Mouse (Mus musculus) CH12.LX (cell line): ENCODE data around the gene Rgs14. TPM values are rescaled to one million over a fixed set of nuclear protein-coding genes. Genes with fewer than 3 reads are reported as not detected.

Source experiments
- DNase-seq: peaks from one replicate; pipeline ENCODE4 v3.0.0-alpha.2; 2013; ENCODE audit errors: extremely low read depth
- H3K27ac ChIP-seq: 2 replicates; pipeline ENCODE4 v1.5.1; 2012; ENCODE audit warnings: low read depth, mild to moderate bottlenecking, control low read depth, moderate library complexity; ENCODE audit not compliant: insufficient read depth
- H3K27me3 ChIP-seq: replicated peaks from 2 replicates; pipeline ENCODE3; 2012; ENCODE audit warnings: inconsistent platforms
- H3K36me3 ChIP-seq, 2 experiments: replicated peaks in 1 of 2; 2 replicates each; pipeline versions ENCODE3 to v1.6.1; 2012; ENCODE audit warnings: inconsistent platforms in 1 of 2, low read length in 1 of 2, mild to moderate bottlenecking in 1 of 2, mixed read lengths in 1 of 2, moderate library complexity in 1 of 2; ENCODE audit not compliant: control insufficient read depth in 1 of 2, insufficient read depth in 1 of 2
- H3K4me1 ChIP-seq, 2 experiments: 2 replicates each; pipeline ENCODE4 v1.6.1; 2012; ENCODE audit warnings: inconsistent platforms in 1 of 2, moderate library complexity in 1 of 2; ENCODE audit not compliant: insufficient read depth in 2 of 2, control insufficient read depth in 1 of 2
- H3K4me2 ChIP-seq: 2 replicates; pipeline ENCODE4 v1.6.1; 2012; ENCODE audit warnings: low read depth, mild to moderate bottlenecking, control low read depth; ENCODE audit not compliant: poor library complexity, insufficient read depth, severe bottlenecking
- H3K4me3 ChIP-seq, 3 experiments: fragments of 150-350 bp in 1 of 3; sonication (generic) in 1 of 3; replicated peaks in 1 of 3; 2 replicates each; pipeline versions ENCODE3 to v1.5.1; 2011 to 2012; ENCODE audit warnings: low read depth in 2 of 3, low read length in 2 of 3, mild to moderate bottlenecking in 2 of 3, moderate library complexity in 2 of 3, control low read depth in 1 of 3, improper control_type of control experiment in 1 of 3, inconsistent platforms in 1 of 3, mixed read lengths in 1 of 3; ENCODE audit not compliant: poor library complexity in 1 of 3
- H3K79me2 ChIP-seq: replicated peaks from 2 replicates; pipeline ENCODE4 v1.6.1; 2012; ENCODE audit warnings: mild to moderate bottlenecking, moderate library complexity; ENCODE audit not compliant: control insufficient read depth, poor library complexity, insufficient read depth, severe bottlenecking; ENCODE audit errors: extremely low read depth
- H3K9ac ChIP-seq: 2 replicates; pipeline ENCODE4 v1.6.1; 2012; ENCODE audit warnings: low read depth, mild to moderate bottlenecking, control low read depth, moderate library complexity; ENCODE audit not compliant: insufficient read depth
- H3K9me3 ChIP-seq: replicated peaks from 2 replicates; pipeline ENCODE3; 2012; ENCODE audit warnings: low read length, inconsistent platforms, mixed read lengths
- CHD1 ChIP-seq: IDR thresholded peaks from 2 replicates; pipeline ENCODE4 v1.6.1; 2012; ENCODE audit warnings: low read depth, low read length, improper control_type of control experiment, inconsistent platforms
- CHD2 ChIP-seq: IDR thresholded peaks from 2 replicates; pipeline ENCODE4 v1.6.1; 2011; ENCODE audit warnings: low read length, improper control_type of control experiment
- CTCF ChIP-seq, 2 experiments: IDR thresholded peaks in 1 of 2; conservative IDR thresholded peaks in 1 of 2; 2 replicates each; pipeline ENCODE4 v1.5.1; 2011 to 2012; ENCODE audit warnings: low read depth in 2 of 2, low read length in 2 of 2, improper control_type of control experiment in 1 of 2, inconsistent platforms in 1 of 2, mild to moderate bottlenecking in 1 of 2, moderate library complexity in 1 of 2
- ETS1 ChIP-seq: conservative IDR thresholded peaks from 2 replicates; pipeline ENCODE4 v1.6.1; 2012; ENCODE audit warnings: low read depth, mild to moderate bottlenecking, inconsistent platforms, low read length, improper control_type of control experiment, moderate library complexity
- IRF4 ChIP-seq: IDR thresholded peaks from 2 replicates; pipeline ENCODE4 v1.6.1; 2014; ENCODE audit warnings: low read depth, mild to moderate bottlenecking, inconsistent platforms, low read length, improper control_type of control experiment
- JUN ChIP-seq: IDR thresholded peaks from 2 replicates; pipeline ENCODE4 v1.6.1; 2011; ENCODE audit warnings: low read depth, mild to moderate bottlenecking, low read length, improper control_type of control experiment, moderate library complexity; ENCODE audit not compliant: insufficient read depth
- JUND ChIP-seq: conservative IDR thresholded peaks from 2 replicates; pipeline ENCODE4 v1.6.1; 2011; ENCODE audit warnings: low read depth, low read length, improper control_type of control experiment
- MAX ChIP-seq: IDR thresholded peaks from 2 replicates; pipeline ENCODE4 v1.6.1; 2011; ENCODE audit warnings: low read length, improper control_type of control experiment
- MAZ ChIP-seq: IDR thresholded peaks from 2 replicates; pipeline ENCODE4 v1.6.1; 2012; ENCODE audit warnings: low read depth, mild to moderate bottlenecking, inconsistent platforms, low read length, improper control_type of control experiment, moderate library complexity
- MXI1 ChIP-seq: IDR thresholded peaks from 2 replicates; pipeline ENCODE4 v1.6.1; 2011; ENCODE audit warnings: mild to moderate bottlenecking, low read depth, low read length, improper control_type of control experiment
- MYC ChIP-seq: IDR thresholded peaks from 2 replicates; pipeline ENCODE4 v1.6.1; 2011; ENCODE audit warnings: low read depth, mild to moderate bottlenecking, improper control_type of control experiment, low read length
- NRF1 ChIP-seq: IDR thresholded peaks from 2 replicates; pipeline ENCODE4 v1.6.1; 2014; ENCODE audit warnings: low read depth, mild to moderate bottlenecking, inconsistent platforms, low read length, improper control_type of control experiment, moderate library complexity
- POLR2A ChIP-seq: IDR thresholded peaks from 2 replicates; pipeline ENCODE4 v1.6.1; 2011; ENCODE audit warnings: low read depth, mild to moderate bottlenecking, improper control_type of control experiment, low read length
- POLR2AphosphoS2 ChIP-seq: IDR thresholded peaks from 2 replicates; pipeline ENCODE4 v1.6.1; 2011; ENCODE audit warnings: low read depth, low read length, improper control_type of control experiment
- RAD21 ChIP-seq: IDR thresholded peaks from 2 replicates; pipeline ENCODE4 v1.6.1; 2011; ENCODE audit warnings: low read depth, mild to moderate bottlenecking, low read length, improper control_type of control experiment, moderate library complexity
- RCOR1 ChIP-seq: conservative IDR thresholded peaks from 2 replicates; pipeline ENCODE4 v1.6.1; 2012; ENCODE audit warnings: low read depth, mild to moderate bottlenecking, inconsistent platforms, low read length, improper control_type of control experiment
- SMC3 ChIP-seq: IDR thresholded peaks from 2 replicates; pipeline ENCODE4 v1.6.1; 2011; ENCODE audit warnings: low read depth, low read length, improper control_type of control experiment
- TBP ChIP-seq: conservative IDR thresholded peaks from 2 replicates; pipeline ENCODE4 v1.6.1; 2011; ENCODE audit warnings: low read depth, low read length, improper control_type of control experiment
- USF1 ChIP-seq: IDR thresholded peaks from 2 replicates; pipeline ENCODE4 v1.6.1; 2014; ENCODE audit warnings: low read depth, mild to moderate bottlenecking, inconsistent platforms, low read length, improper control_type of control experiment
- ZC3H11A ChIP-seq: IDR thresholded peaks from 2 replicates; pipeline ENCODE4 v1.6.1; 2012; ENCODE audit warnings: low read depth, mild to moderate bottlenecking, inconsistent platforms, low read length, improper control_type of control experiment
- ZKSCAN1 ChIP-seq: IDR thresholded peaks from 2 replicates; pipeline ENCODE4 v1.6.1; 2012; ENCODE audit warnings: low read depth, inconsistent platforms, low read length, improper control_type of control experiment, borderline replicate concordance
- ZMIZ1 ChIP-seq: IDR thresholded peaks from 2 replicates; pipeline ENCODE4 v1.6.1; 2012; ENCODE audit warnings: low read depth, mild to moderate bottlenecking, inconsistent platforms, low read length, improper control_type of control experiment
- ZNF384 ChIP-seq: IDR thresholded peaks from 2 replicates; pipeline ENCODE4 v1.6.1; 2012; ENCODE audit warnings: low read depth, low read length, improper control_type of control experiment, inconsistent platforms
- dilution Hi-C: fragments of 300-500 bp; cut with MboI; formaldehyde crosslinking; loops from 2 replicates; pipeline ENCODE4 v1.14.3; 2020; ENCODE audit warnings: low sequenced_read_pairs; ENCODE audit not compliant: extremely low pct_unique_long_range_greater_than_20kb, extremely low pct_ligation_motif_present
- in situ Hi-C: fragments of 300-500 bp; cut with MboI; formaldehyde crosslinking; loops from 3 replicates; pipeline ENCODE4 v1.14.3; 2019; ENCODE audit warnings: low sequenced_read_pairs, low pct_ligation_motif_present, low pct_unique_long_range_greater_than_20kb, mixed read lengths
- polyA plus RNA-seq: library from polyadenylated mRNA; unstranded; fragments of >175 nt; gene quantifications from 2 replicates; pipeline ENCODE4 v1.2.1, GENCODE M21; 2012; ENCODE audit warnings: low read depth; ENCODE audit not compliant: insufficient read length
- total RNA-seq, 2 experiments: library from RNA; depleted of rRNA; stranded (reverse); fragments of 300-350 nt in 1 of 2; fragments of >200 nt in 1 of 2; gene quantifications; 2 replicates each; pipeline ENCODE4 v1.2.3; 2012 to 2014

Gene Rgs14
- total and polyA plus RNA-seq, 3 experiments, result 6.3 to 8.0 (median 7.6) TPM

DNA sequence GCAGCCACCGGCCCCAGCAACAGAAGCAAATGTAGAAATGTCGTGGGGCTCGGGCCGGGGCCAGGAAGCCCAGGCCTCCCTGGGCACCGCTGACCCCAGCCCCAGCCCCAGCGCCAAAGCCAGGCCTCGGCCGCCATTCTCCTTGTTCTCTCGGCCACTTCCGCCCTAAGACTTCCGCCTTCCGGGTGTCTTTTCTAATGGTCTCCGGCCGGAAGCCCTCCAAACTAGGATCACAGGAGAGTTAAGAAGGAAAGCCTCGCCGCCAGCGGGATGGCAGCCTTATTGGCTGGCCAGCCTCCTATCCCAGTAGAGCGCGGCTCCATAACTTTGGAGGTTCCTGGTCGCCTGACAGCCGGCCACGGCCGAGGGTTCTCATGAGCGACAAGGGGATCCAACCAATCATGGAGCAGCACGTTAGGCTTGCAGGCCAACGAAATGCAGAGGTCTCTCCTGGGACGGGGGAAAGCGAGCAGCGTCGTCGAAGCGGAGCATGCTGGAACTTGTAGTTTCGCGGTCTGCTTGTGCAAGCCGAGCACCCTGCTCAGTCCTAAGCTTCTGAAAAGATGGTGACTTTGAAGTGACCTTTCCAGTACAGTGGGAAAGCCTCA, 7.0 kb upstream of the Rgs14 start, which contains the start of gene Lman2 (continued):
- peak; percentile 85 for TF ChIP-seq CHD2
- 0 out of 2 replicates have a peak, but pooled peaks have one; percentile 19 for TF ChIP-seq MAX
- peak; percentile 30; the same call in 1 of the 2 replicates for TF ChIP-seq MXI1
- no peak for TF ChIP-seq USF1
- TF ChIP-seq POLR2AphosphoS2, result no peak
- TF ChIP-seq MAZ, result no peak
- no peak; the same call in 1 of the 2 replicates for TF ChIP-seq IRF4
- TF ChIP-seq POLR2A, result peak; percentile 81
- TF ChIP-seq JUND, result no peak
- TF ChIP-seq ZNF384, result no peak

DNA sequence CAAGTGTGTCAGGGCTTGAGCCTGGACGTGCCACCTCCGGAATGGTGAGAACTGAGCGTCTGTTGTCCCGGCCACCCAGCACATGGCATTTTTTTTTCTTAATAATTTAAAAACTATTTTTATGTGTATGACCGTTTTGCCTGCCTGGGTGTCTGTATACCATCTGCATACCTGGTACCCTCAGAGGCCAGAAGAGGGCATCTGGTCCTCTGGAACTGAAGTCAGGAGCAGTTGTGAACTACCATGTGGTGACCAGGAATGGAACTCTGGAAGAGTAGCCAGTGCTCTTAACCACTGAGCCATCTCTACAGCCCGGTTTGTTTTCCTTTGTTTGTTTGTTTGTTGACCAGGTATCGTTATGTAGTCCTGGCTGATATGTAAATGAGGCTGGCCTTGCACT, 1.1 kb upstream of the Rgs14 start:
- Histone ChIP-seq H3K4me2 (no peak overlapping the region), H3K9ac (no peak overlapping the region), H3K4me1 (peaks cover 22 to 49% of the 10 kb centered on the region in 2 experiments), H3K27me3 (no peaks in the 10 kb centered on the region), H3K36me3 (no peaks in the 10 kb centered on the region), H3K27ac (no peak overlapping the region), H3K79me2 (no peaks in the 10 kb centered on the region), H3K9me3 (no peaks in the 10 kb centered on the region), H3K4me3 (no peak overlapping the region)
- TF ChIP-seq CTCF (conservative IDR thresholded peaks at IDR 0.05 in 1 of 2, IDR thresholded peaks at IDR 0.05 in 1 of 2; ENCODE audit: low read depth in 2 of 2, low read length in 2 of 2), result peak in 1 of 2 experiments; percentile 59; a peak in 2 of 4 replicates
- no peak for TF ChIP-seq CHD1
- peak; percentile 42 for TF ChIP-seq RAD21
- 0 out of 2 replicates have a peak, but pooled peaks have one; percentile 30 for TF ChIP-seq MYC
- peak; percentile 36 for TF ChIP-seq SMC3
- DNase-seq, result no peak
- dilution Hi-C loops, result no loop called here
- in situ Hi-C loops, result no loop called here

DNA sequence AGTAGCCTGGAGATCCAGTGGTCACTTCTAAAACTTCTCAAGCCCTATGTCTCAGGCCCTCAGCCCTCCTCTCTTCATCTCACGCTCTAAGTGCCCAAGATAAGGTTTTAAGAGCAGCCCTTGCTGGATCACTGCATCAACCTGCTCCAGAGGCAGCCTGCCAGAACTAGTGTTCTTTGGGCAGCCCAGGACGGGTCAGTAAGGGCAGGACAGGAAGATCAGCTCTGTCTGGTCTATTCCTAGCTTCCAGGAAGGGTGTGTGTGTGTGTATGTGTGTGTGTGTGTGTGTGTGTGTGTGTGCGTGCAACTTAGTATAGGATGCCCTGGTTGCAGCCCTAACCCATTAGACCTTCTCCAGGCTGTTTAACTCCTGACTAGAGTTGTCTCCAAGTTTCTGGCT, 702 bp downstream of the Rgs14 start:
- H3K79me2 ChIP-seq, result no peaks in the 10 kb centered on the region
- H3K9me3 ChIP-seq, result no peaks in the 10 kb centered on the region
- peak overlapping the region; percentile 55 to 65 (median 62) for H3K4me3 ChIP-seq
- peak overlapping the region; percentile 37 for H3K9ac ChIP-seq
- in situ Hi-C loops, result no loop called here
- no peak for TF ChIP-seq ETS1
- no peak for TF ChIP-seq JUN
- TF ChIP-seq ZMIZ1, result no peak
- no peak for TF ChIP-seq ZC3H11A
- no peak for TF ChIP-seq TBP
- TF ChIP-seq ZKSCAN1, result no peak
- TF ChIP-seq RCOR1, result no peak
- no peak for TF ChIP-seq CHD2
- TF ChIP-seq NRF1, result no peak
- no peak for TF ChIP-seq MYC
- TF ChIP-seq, all 38 proteins: peak for 0
- dilution Hi-C loops, result no loop called here
- DNase-seq, result no peak
- Histone ChIP-seq H3K4me2 (peak overlapping the region; percentile 48), H3K27ac (no peak overlapping the region), H3K27me3 (no peaks in the 10 kb centered on the region), H3K4me1 (peaks cover 22 to 61% of the 10 kb centered on the region in 2 experiments), H3K36me3 (peaks cover 0 to 3% of the 10 kb centered on the region in 2 experiments)
